ENCODE assay signal across 11 mouse cellular contexts in genomic region chr7:83443596-83444278, GRCm38 (mm10).
DNase-seq lines count a peak whose midpoint lies in the region; ATAC-seq and TF ChIP-seq lines count a peak whose summit lies in the region.
"Had no signal": no experiment of that assay in that cellular context is flagged by ENCODE, and none has a peak within 500 bp of the region (broad histone marks: within the 10 kb centered on the region; RNA-seq: fewer than 3 reads in every experiment).

No protein-coding gene starts in this region.

- peaks cover 8% of the 10 kb centered on the region; the same call in 1 of the 2 replicates for H3K4me1 ChIP-seq in heart, postnatal 0 days (ENCODE audit: control insufficient read depth, insufficient read depth)
- H3K4me1 ChIP-seq in heart, adult 2 months (ENCODE audit: control insufficient read depth, insufficient read depth, low read length): no peaks in the 10 kb centered on the region
- no peaks in the 10 kb centered on the region; the same call in 1 of the 2 replicates for H3K4me1 ChIP-seq in forebrain, postnatal 0 days (ENCODE audit: insufficient read depth)
- peaks cover 15% of the 10 kb centered on the region for H3K4me1 ChIP-seq in midbrain, embryonic 11.5 days (ENCODE audit: control insufficient read depth, insufficient read depth, low read length)

- H3K9ac ChIP-seq in heart, postnatal 0 days (replicated peaks; ENCODE audit: low read depth, low read length): no peak overlapping the region
- H3K9ac ChIP-seq in heart, adult 2 months (ENCODE audit: low read depth, low read length): no peak overlapping the region
- no peak overlapping the region for H3K9ac ChIP-seq in forebrain, postnatal 0 days
- H3K9ac ChIP-seq in midbrain, embryonic 11.5 days (ENCODE audit: low read length): no peak overlapping the region

- no peaks in the 10 kb centered on the region for H3K36me3 ChIP-seq in heart, postnatal 0 days (replicated peaks; ENCODE audit: control insufficient read depth, insufficient read depth, low read length)
- H3K36me3 ChIP-seq in heart, adult 2 months (ENCODE audit: control insufficient read depth, insufficient read depth, low read length): no peaks in the 10 kb centered on the region
- no peaks in the 10 kb centered on the region for H3K36me3 ChIP-seq in forebrain, postnatal 0 days (ENCODE audit: insufficient read depth)
- no peaks in the 10 kb centered on the region for H3K36me3 ChIP-seq in midbrain, embryonic 11.5 days (ENCODE audit: control insufficient read depth, insufficient read depth, low read length)

- 39% methylated on average over 16 of the region's 16 CpGs for WGBS in heart, postnatal 0 days
- WGBS in heart, adult 2 months: 32% methylated on average over 16 of the region's 16 CpGs
- WGBS in forebrain, postnatal 0 days: 29% methylated on average over 16 of the region's 16 CpGs
- 13% methylated on average over 16 of the region's 16 CpGs for WGBS in midbrain, embryonic 11.5 days

- TF ChIP-seq POLR2A in heart, adult 2 months (IDR thresholded peaks at IDR 0.05; ENCODE audit: insufficient read depth, low read depth, low read length): no peak

- H3K4me2 ChIP-seq in heart, postnatal 0 days (ENCODE audit: low read depth, low read length): no peak overlapping the region
- H3K4me2 ChIP-seq in forebrain, postnatal 0 days (ENCODE audit: low read depth): no peak overlapping the region
- 0 out of 2 replicates have a peak overlapping the region, but pooled peaks have one; percentile 7 for H3K4me2 ChIP-seq in midbrain, embryonic 11.5 days

- H3K9me3 ChIP-seq in heart, postnatal 0 days (replicated peaks; ENCODE audit: control insufficient read depth, low read length): no peaks in the 10 kb centered on the region
- H3K9me3 ChIP-seq in forebrain, postnatal 0 days (ENCODE audit: low read length): no peaks in the 10 kb centered on the region
- no peaks in the 10 kb centered on the region for H3K9me3 ChIP-seq in midbrain, embryonic 11.5 days (ENCODE audit: control insufficient read depth, low read length)

- no peak for ATAC-seq in heart, postnatal 0 days (ENCODE audit: insufficient read depth, low read depth)
- ATAC-seq in forebrain, postnatal 0 days: 0 out of 2 replicates have a peak, but pooled peaks have one; percentile 40
- ATAC-seq in midbrain, embryonic 11.5 days (ENCODE audit: low FRiP score): peak; percentile 85
- ATAC-seq in granulocyte monocyte progenitor cell, adult 5-6 weeks (replicated peaks; ENCODE audit: poor library complexity, severe bottlenecking): no peak

- H3K27ac ChIP-seq in heart, postnatal 0 days (ENCODE audit: low read depth): peak overlapping the region; percentile 66
- H3K27ac ChIP-seq in heart, adult 2 months: no peak overlapping the region
- H3K27ac ChIP-seq in forebrain, postnatal 0 days (ENCODE audit: low read depth, low read length): no peak overlapping the region
- H3K27ac ChIP-seq in midbrain, embryonic 11.5 days (ENCODE audit: low read depth, low read length): peak overlapping the region; percentile 48; the same call in 1 of the 2 replicates

- no peak for TF ChIP-seq CTCF in heart, postnatal 0 days (IDR thresholded peaks at IDR 0.05; ENCODE audit: low read depth)
- TF ChIP-seq CTCF in heart, adult 2 months (IDR thresholded peaks at IDR 0.05): no peak
- TF ChIP-seq CTCF in forebrain, postnatal 0 days (IDR thresholded peaks at IDR 0.05; ENCODE audit: low read depth): no peak

- H3K79me2 ChIP-seq in heart, adult 2 months (replicated peaks; ENCODE audit: control insufficient read depth, insufficient read depth, low read length): no peaks in the 10 kb centered on the region

- peak; percentile 24 for DNase-seq in heart, postnatal 0 days (ENCODE audit: low spot score)
- no peak for DNase-seq in heart, adult 2 months
- peak; percentile 85 for DNase-seq in embryo, embryonic 10 days (ENCODE audit: low spot score)
- no peak for DNase-seq in forebrain, postnatal 0 days
- DNase-seq in midbrain, embryonic 11.5 days (ENCODE audit: low spot score, missing footprints): peak; percentile 95
- DNase-seq in adrenal gland, postnatal 36 days: no peak
- DNase-seq in cerebellum, postnatal 10 days: no peak
- DNase-seq: adrenal gland, postnatal 14 days; left cerebral cortex, postnatal 4 days; thymus, postnatal 14 days had no signal

- no peak overlapping the region for H3K4me3 ChIP-seq in heart, postnatal 0 days (ENCODE audit: low read depth, low read length)
- H3K4me3 ChIP-seq in heart, adult 2 months: no peak overlapping the region
- H3K4me3 ChIP-seq in forebrain, postnatal 0 days (ENCODE audit: low read depth, low read length): no peak overlapping the region
- H3K4me3 ChIP-seq in midbrain, embryonic 11.5 days (ENCODE audit: low read depth, low read length): no peak overlapping the region

- TF ChIP-seq EP300 in heart, postnatal 0 days (IDR thresholded peaks at IDR 0.05; ENCODE audit: low read depth): no peak
- no peak for TF ChIP-seq EP300 in heart, adult 2 months (IDR thresholded peaks at IDR 0.05; ENCODE audit: insufficient read depth, low read depth, low read length)

- H3K27me3 ChIP-seq in heart, postnatal 0 days (ENCODE audit: control insufficient read depth, insufficient read depth, low read length): no peaks in the 10 kb centered on the region
- 0 out of 2 replicates have a peak, but pooled peaks cover 1% of the 10 kb centered on the region for H3K27me3 ChIP-seq in heart, adult 2 months (ENCODE audit: control insufficient read depth, insufficient read depth, low read length)
- H3K27me3 ChIP-seq in forebrain, postnatal 0 days (ENCODE audit: insufficient read depth, low read length): no peaks in the 10 kb centered on the region
- H3K27me3 ChIP-seq in midbrain, embryonic 11.5 days (ENCODE audit: control insufficient read depth, insufficient read depth, low read length): no peaks in the 10 kb centered on the region

- intact Hi-C loops in heart, adult 2 months (cut with DNase I): no loop called here

Comparison
In these comparisons a context has a peak if more than half of its experiments do, and no peak if none do; other contexts are left out.
1. DNase-seq: peak in heart, postnatal 0 days (single experiment), embryo, embryonic 10 days (single experiment) and midbrain, embryonic 11.5 days (single experiment); none in heart, adult 2 months (0 of 2), forebrain, postnatal 0 days (single experiment), adrenal gland, postnatal 36 days (0 of 2) and cerebellum, postnatal 10 days (0 of 2).
2. H3K27ac ChIP-seq: peak in heart, postnatal 0 days (single experiment) and midbrain, embryonic 11.5 days (single experiment); none in heart, adult 2 months (single experiment) and forebrain, postnatal 0 days (single experiment).
3. ATAC-seq: peak in forebrain, postnatal 0 days (single experiment) and midbrain, embryonic 11.5 days (single experiment); none in heart, postnatal 0 days (single experiment) and granulocyte monocyte progenitor cell, adult 5-6 weeks (single experiment).